Mouse (Mus musculus) cerebellum, adult 9-10 months (tissue): ENCODE results near the gene Gtf3c5.

Experiments
- DNase-seq: peaks from one replicate; pipeline ENCODE4 v3.0.0; 2022

Gtf3c5 gene

GRCm38 (mm10) chr2:28563830-28564229, 19.7 kb downstream of the Gtf3c5 start:
- no peak for DNase-seq

DNA sequence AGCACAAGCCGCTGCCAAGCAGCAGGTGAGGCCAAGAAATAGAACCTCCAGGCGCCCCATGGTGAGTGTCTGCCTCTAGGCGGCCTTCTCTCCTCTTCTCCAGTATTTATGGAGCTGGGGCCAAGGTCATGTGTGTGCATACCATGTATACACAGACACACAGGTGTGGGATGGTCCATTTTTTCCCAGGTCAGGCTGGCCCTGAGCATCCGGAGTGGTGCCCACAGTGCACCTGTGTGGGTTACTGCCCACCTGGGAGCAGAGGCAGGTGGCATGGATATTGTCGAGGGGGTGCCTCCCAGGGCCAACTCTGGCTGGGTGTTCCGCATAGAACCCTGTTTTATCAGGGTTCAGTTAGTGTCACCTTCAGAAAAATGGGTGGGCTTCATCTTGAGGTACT, 20.2 kb downstream of the Gtf3c5 start, which contains the start of gene Cel:
Gene Cel, minus strand, starts transcription at position 101 of the 400 bp plus-strand sequence.
- DNase-seq = no peak

- DNase-seq = no peak
Measured at GRCm38 (mm10) chr2:28557452-28557851, 26.1 kb downstream of the Gtf3c5 start.

- DNase-seq = no peak
Measured at GRCm38 (mm10) chr2:28552301-28552700, 31.2 kb downstream of the Gtf3c5 start.

- peak; percentile 45 for DNase-seq
Measured at GRCm38 (mm10) chr2:28549157-28549556, 34.4 kb downstream of the Gtf3c5 start.

- DNase-seq = peak; percentile 88
Measured at GRCm38 (mm10) chr2:28547237-28548172, 36.0 kb downstream of the Gtf3c5 start.

DNA sequence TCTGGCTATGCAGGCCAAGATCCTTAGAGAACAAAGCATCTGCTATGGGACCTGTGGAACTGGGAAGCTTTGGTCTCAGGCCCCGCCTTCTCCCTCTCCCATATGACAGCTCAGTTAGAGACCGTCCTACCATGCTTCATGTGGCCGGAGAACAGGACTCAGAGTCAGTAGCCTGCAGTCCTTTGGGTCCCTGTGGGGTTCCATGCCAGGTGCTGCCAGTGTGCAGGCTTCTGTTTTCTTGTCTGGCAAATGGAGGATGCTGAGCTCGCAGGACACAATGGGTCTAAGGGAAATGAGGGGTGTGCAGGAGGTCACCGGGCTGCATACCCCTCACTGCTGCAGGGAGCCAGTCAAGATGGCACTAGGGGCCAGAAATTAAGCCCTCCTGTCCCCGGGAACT, 37.0 kb downstream of the Gtf3c5 start:
- peak; percentile 54 for DNase-seq

GRCm38 (mm10) chr2:28545976-28546375, 37.6 kb downstream of the Gtf3c5 start:
- DNase-seq = peak; percentile 85

GRCm38 (mm10) chr2:28543894-28544293, 39.7 kb downstream of the Gtf3c5 start:
- DNase-seq = peak; percentile 94

- DNase-seq = no peak
Measured at GRCm38 (mm10) chr2:28540587-28541227, 42.8 kb downstream of the Gtf3c5 start.

DNA sequence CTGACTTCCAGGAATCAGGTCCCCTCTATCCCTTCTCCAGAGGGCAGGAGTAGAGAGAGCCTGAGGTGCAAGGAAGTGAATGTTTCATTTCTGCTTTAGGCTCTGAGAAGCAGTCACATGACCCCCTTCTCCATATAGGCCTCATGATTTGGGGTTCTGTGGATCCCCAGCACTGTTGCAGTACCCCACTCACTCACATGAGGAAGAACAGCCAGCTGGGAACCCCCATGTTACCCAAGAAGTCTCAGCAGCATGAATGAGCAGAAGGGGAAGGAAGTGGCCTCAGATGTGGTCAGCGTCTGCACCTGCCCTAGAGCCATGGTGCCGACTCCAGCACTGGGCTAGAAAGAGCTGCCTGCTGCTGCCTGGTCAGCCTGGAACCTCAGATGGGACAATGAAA, 43.6 kb downstream of the Gtf3c5 start:
- no peak for DNase-seq

- DNase-seq = peak; percentile 76
Measured at GRCm38 (mm10) chr2:28539206-28539605, 44.3 kb downstream of the Gtf3c5 start.

GRCm38 (mm10) chr2:28538817-28539128, 44.8 kb downstream of the Gtf3c5 start:
- DNase-seq = peak; percentile 68

- peak; percentile 58 for DNase-seq
Measured at GRCm38 (mm10) chr2:28537995-28538816, 45.3 kb downstream of the Gtf3c5 start.

- DNase-seq = peak; percentile 57
Measured at GRCm38 (mm10) chr2:28537634-28537920, 46.0 kb downstream of the Gtf3c5 start.

GRCm38 (mm10) chr2:28536766-28537633, 46.6 kb downstream of the Gtf3c5 start:
- DNase-seq = peak; percentile 66

DNA sequence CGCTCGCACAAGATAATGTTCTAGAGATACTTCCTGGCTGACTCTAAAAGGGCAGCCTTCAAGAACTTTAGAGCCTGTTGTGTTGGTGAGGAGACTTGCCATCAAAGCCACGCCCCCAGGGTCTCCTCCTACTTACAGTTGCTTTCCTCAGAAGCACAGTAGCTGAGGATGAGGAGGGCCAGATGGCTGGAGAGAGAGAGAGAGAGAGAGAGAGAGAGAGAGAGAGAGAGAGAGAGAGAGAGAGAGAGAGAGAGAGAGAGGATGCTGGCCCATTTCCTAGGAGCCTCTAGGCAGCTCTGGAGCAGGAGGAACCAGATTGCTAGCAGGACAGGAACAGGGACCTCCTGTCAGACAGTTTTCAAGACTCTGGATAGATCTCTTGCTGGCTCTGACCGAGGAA, 47.4 kb downstream of the Gtf3c5 start:
- DNase-seq = no peak

DNA sequence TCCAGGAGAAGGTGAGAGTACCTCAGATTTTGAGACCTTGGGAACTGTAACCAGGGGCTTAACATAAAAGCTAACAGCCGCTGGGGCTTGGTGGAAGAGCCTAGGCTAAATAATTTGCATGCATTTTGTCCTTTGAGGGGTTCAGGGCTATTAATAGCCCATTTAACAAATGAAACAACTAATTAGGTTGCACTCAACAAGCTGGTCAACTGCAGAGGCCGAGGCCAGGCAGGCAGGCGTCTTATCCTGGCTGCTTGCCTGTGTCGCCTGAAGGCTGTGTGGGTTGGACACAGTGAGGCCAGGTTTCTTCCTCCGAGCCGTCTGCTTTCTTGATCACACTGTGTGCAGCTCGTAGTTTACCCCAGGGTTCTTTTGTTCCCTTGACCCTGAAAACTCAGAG, 47.9 kb downstream of the Gtf3c5 start:
- DNase-seq = peak; percentile 88

- DNase-seq = peak; percentile 88
Measured at GRCm38 (mm10) chr2:28535263-28535540, 48.3 kb downstream of the Gtf3c5 start.

GRCm38 (mm10) chr2:28534436-28535262, 48.9 kb downstream of the Gtf3c5 start:
- DNase-seq = no peak

GRCm38 (mm10) chr2:28533901-28534435, 49.6 kb downstream of the Gtf3c5 start:
- DNase-seq = no peak
